Mouse (Mus musculus) kidney, postnatal 36 days (tissue): ENCODE measurements around the gene Clhc1.

ENCODE experiments used
- DNase-seq, 2 experiments: peaks; one replicate each; pipeline ENCODE4 v3.0.0; 2021 to 2022; ENCODE audit warnings: mixed read lengths in 2 of 2

Gene Clhc1

GRCm38 (mm10) chr11:29563406-29563805, 15.7 kb downstream of the Clhc1 start:
- peak; percentile 22 to 28 for DNase-seq

- no peak for DNase-seq
Observed at GRCm38 (mm10) chr11:29571536-29571935, 23.8 kb downstream of the Clhc1 start.

GRCm38 (mm10) chr11:29572656-29573055, 24.9 kb downstream of the Clhc1 start:
- no peak for DNase-seq

- peak in 1 of 2 experiments; percentile 29 for DNase-seq
Observed at GRCm38 (mm10) chr11:29579610-29580009, 31.9 kb downstream of the Clhc1 start.

- DNase-seq: no peak
Observed at GRCm38 (mm10) chr11:29595217-29595616, 47.5 kb downstream of the Clhc1 start.

GRCm38 (mm10) chr11:29597159-29597558, 49.4 kb downstream of the Clhc1 start:
- no peak for DNase-seq

- DNase-seq: no peak
Observed at GRCm38 (mm10) chr11:29599000-29599399, 51.2 kb downstream of the Clhc1 start.

- DNase-seq: no peak
Observed at GRCm38 (mm10) chr11:29603581-29603980, 55.8 kb downstream of the Clhc1 start.

- no peak for DNase-seq
Observed at GRCm38 (mm10) chr11:29607465-29607990, 59.8 kb downstream of the Clhc1 start.

GRCm38 (mm10) chr11:29609756-29610468, 62.2 kb downstream of the Clhc1 start:
- no peak for DNase-seq

- peak; percentile 13 to 33 for DNase-seq
Observed at GRCm38 (mm10) chr11:29612007-29612406, 64.3 kb downstream of the Clhc1 start.

GRCm38 (mm10) chr11:29613185-29613735, 65.5 kb downstream of the Clhc1 start:
- no peak for DNase-seq

GRCm38 (mm10) chr11:29614217-29614924, 66.6 kb downstream of the Clhc1 start:
- DNase-seq: no peak

- DNase-seq: no peak
Observed at GRCm38 (mm10) chr11:29622030-29622790, 74.5 kb downstream of the Clhc1 start.

GRCm38 (mm10) chr11:29623327-29623726, 75.6 kb downstream of the Clhc1 start:
- DNase-seq: no peak

GRCm38 (mm10) chr11:29626541-29626940, 78.8 kb downstream of the Clhc1 start:
- DNase-seq: no peak

- no peak for DNase-seq
Observed at GRCm38 (mm10) chr11:29627706-29628105, 80.0 kb downstream of the Clhc1 start.
